Mouse (Mus musculus) liver, embryonic 14.5 days (tissue): ENCODE measurements at regions not wholly inside any gene's neighbourhood (a gene's known extent, or its start where the extent isn't known, plus 50 kb on each side); places are given as distances from the start of the nearest gene placed in this dataset.

Experiments
- CTCF ChIP-seq: IDR thresholded peaks from 2 replicates; pipeline ENCODE4 v1.5.1; 2016; ENCODE audit warnings: antibody characterized with exemption, low read depth, control low read depth
- EP300 ChIP-seq: IDR thresholded peaks from 2 replicates; pipeline ENCODE4 v1.6.1; 2016; ENCODE audit warnings: antibody characterized with exemption, low read depth

DNA sequence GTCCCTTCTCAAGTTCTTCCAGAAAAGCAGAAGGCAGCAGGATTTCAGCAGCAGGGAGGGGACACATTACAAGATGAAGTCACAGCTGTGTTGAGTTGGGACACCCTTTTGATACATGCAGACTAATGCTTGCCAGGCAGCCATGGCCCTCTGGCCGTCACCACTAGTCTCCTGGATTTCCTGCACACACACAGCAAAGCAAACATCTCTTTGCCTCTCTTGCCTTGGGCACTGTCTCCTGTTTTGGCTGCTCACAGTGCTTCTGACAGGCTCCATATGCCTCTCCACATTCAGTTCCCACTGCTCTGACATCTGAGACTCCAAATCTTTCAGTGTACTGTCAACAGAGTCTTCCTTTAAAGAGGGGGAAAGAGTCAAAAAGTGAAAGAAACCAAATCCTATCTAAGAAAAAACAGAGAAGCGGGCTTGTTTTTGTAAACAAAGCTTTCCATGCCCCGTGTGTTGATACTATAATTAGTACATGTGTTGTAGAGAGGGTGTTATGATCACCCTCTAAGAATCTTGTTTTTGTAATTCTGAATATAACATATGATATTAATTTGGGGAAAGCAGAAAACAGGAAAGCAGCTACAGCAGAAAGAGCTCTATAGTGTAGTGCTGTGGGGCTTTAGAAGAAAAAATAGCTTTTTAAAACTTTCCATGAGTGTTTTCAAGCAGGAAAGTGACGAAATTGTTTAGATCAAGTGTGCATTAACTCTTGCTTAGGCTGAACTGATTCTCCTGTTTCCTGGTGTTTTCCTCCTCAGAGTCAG lies 68.8 kb upstream of the Cop1 start:
- TF ChIP-seq CTCF (no peak), EP300 (no peak)
